Mouse (Mus musculus) heart, adult 2 months (tissue): ENCODE data around the gene Gcfc2.

Experiments used
- CTCF ChIP-seq: fragments of 200-600 bp; IDR thresholded peaks from 2 replicates; pipeline ENCODE4 v1.8.1; 2022; ENCODE audit warnings: antibody characterized with exemption, mild to moderate bottlenecking, moderate library complexity
- EP300 ChIP-seq: fragments of 200-500 bp; IDR thresholded peaks from 2 replicates; pipeline ENCODE4 v1.6.1; 2011; ENCODE audit warnings: low read depth, low read length, control low read depth; ENCODE audit not compliant: insufficient read depth
- POLR2A ChIP-seq: fragments of 200-500 bp; IDR thresholded peaks from 2 replicates; pipeline ENCODE4 v1.6.1; 2011; ENCODE audit warnings: mild to moderate bottlenecking, low read depth, low read length, control low read depth; ENCODE audit not compliant: insufficient read depth

DNA sequence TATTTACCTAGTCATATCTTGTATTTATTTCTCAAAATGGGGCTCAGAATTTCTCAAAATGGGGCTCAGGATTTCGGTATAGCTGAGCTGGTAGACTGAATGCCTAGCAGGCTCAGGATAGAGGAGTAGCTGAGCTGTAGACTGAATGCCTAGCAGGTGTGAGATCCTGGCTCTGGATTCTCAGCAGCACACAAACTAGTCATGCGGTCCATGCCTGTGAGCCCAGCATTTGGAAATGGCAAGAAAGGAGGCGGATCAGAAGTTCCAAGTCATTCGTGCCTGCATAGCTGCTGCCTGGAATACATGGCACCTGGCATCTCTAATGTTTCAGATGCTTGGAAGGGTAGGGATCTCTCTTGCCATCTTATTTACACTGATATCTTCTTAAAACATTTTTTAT is 5.9 kb downstream of the Gcfc2 start:
- no peak for TF ChIP-seq CTCF
- no peak for TF ChIP-seq POLR2A
- no peak for TF ChIP-seq EP300
